16 mouse cellular contexts compared by ENCODE assay signal in genomic region chr11:117422713-117423112, GRCm38 (mm10).
A peak's percentile ranks its signal among the peaks of the same experiment; 100 is the strongest.
DNase-seq lines count a peak whose midpoint lies in the region; ATAC-seq and TF ChIP-seq lines count a peak whose summit lies in the region.
"Had no signal": no experiment of that assay in that cellular context is flagged by ENCODE, and none has a peak within 500 bp of the region (broad histone marks: within the 10 kb centered on the region; RNA-seq: fewer than 3 reads in every experiment).

No protein-coding gene starts in this region.

- no peak overlapping the region for H3K27ac ChIP-seq in forebrain, postnatal 0 days (ENCODE audit: low read depth, low read length)
- H3K27ac ChIP-seq in forebrain, embryonic 10.5 days, result no peak overlapping the region
- H3K27ac ChIP-seq in liver, adult 2 months (replicated peaks; ENCODE audit: insufficient read depth, low read depth, low read length), result no peak overlapping the region
- no peak overlapping the region for H3K27ac ChIP-seq in liver, embryonic 11.5 days (ENCODE audit: low read depth, low read length)
- no peak overlapping the region for H3K27ac ChIP-seq in MEL (ENCODE audit: control insufficient read depth, low read depth, low read length)
- no peak overlapping the region for H3K27ac ChIP-seq in heart, embryonic 12.5 days (ENCODE audit: poor library complexity, severe bottlenecking)
- H3K27ac ChIP-seq: limb, embryonic 13.5 days; midbrain, embryonic 15.5 days; stomach, embryonic 15.5 days had no signal

- TF ChIP-seq POLR2A in liver, adult 2 months (IDR thresholded peaks at IDR 0.05; ENCODE audit: extremely low read depth, insufficient read depth, low read length), result no peak
- no peak for TF ChIP-seq POLR2A in MEL (IDR thresholded peaks at IDR 0.05; ENCODE audit: control insufficient read depth in 1 of 2, insufficient read depth in 1 of 2, low read depth in 1 of 2, low read length in 2 of 2, poor library complexity in 1 of 2)

- no peak overlapping the region for H3K4me2 ChIP-seq in forebrain, postnatal 0 days (ENCODE audit: low read depth)
- no peak overlapping the region for H3K4me2 ChIP-seq in liver, embryonic 11.5 days
- no peak overlapping the region for H3K4me2 ChIP-seq in heart, embryonic 12.5 days
- H3K4me2 ChIP-seq: limb, embryonic 13.5 days; midbrain, embryonic 15.5 days; stomach, embryonic 15.5 days had no signal

- H3K9ac ChIP-seq in forebrain, postnatal 0 days, result no peak overlapping the region
- no peak overlapping the region for H3K9ac ChIP-seq in liver, adult 2 months (ENCODE audit: low read depth, low read length)
- H3K9ac ChIP-seq in liver, embryonic 11.5 days (ENCODE audit: low read depth, low read length), result no peak overlapping the region
- no peak overlapping the region for H3K9ac ChIP-seq in MEL (ENCODE audit: control insufficient read depth, low read depth, low read length, poor library complexity, severe bottlenecking)
- H3K9ac ChIP-seq in heart, embryonic 12.5 days, result no peak overlapping the region
- H3K9ac ChIP-seq: limb, embryonic 13.5 days; midbrain, embryonic 15.5 days; stomach, embryonic 15.5 days had no signal

- no peaks in the 10 kb centered on the region for H3K4me1 ChIP-seq in forebrain, postnatal 0 days (ENCODE audit: insufficient read depth)
- H3K4me1 ChIP-seq in forebrain, embryonic 10.5 days, result peaks cover 45% of the 10 kb centered on the region
- H3K4me1 ChIP-seq in liver, adult 2 months (ENCODE audit: control insufficient read depth, insufficient read depth, low read length), result no peaks in the 10 kb centered on the region
- H3K4me1 ChIP-seq in liver, embryonic 11.5 days (replicated peaks; ENCODE audit: control insufficient read depth, insufficient read depth, low read length), result no peaks in the 10 kb centered on the region
- H3K4me1 ChIP-seq in MEL (ENCODE audit: control insufficient read depth in 1 of 2, insufficient read depth in 2 of 2, low read length in 2 of 2), result no peaks in the 10 kb centered on the region
- H3K4me1 ChIP-seq in heart, embryonic 12.5 days (replicated peaks), result peaks cover 23% of the 10 kb centered on the region

- peak; percentile 43 for TF ChIP-seq RAD21 in MEL (IDR thresholded peaks at IDR 0.05; ENCODE audit: low read depth, low read length)

- H3K79me2 ChIP-seq in liver, adult 2 months (ENCODE audit: control insufficient read depth, insufficient read depth, low read length), result no peaks in the 10 kb centered on the region
- H3K79me2 ChIP-seq in MEL (ENCODE audit: control insufficient read depth, insufficient read depth, low read length, poor library complexity), result no peaks in the 10 kb centered on the region

- no peak for ATAC-seq in forebrain, postnatal 0 days
- no peak for ATAC-seq in liver, embryonic 11.5 days (replicated peaks; ENCODE audit: low FRiP score)
- ATAC-seq in heart, embryonic 12.5 days (ENCODE audit: insufficient number of reproducible peaks, low FRiP score), result no peak
- no peak for ATAC-seq in cerebellum, adult (ENCODE audit: insufficient number of reproducible peaks, low FRiP score, low TSS enrichment)
- ATAC-seq: midbrain, embryonic 15.5 days had no signal

- no peak for DNase-seq in forebrain, postnatal 0 days
- no peak for DNase-seq in forebrain, embryonic 10.5 days (ENCODE audit: extremely low spot score, low spot score)
- DNase-seq in liver, adult 2 months (ENCODE audit: extremely low read depth, low read depth, low spot score), result no peak
- DNase-seq in liver, embryonic 11.5 days (ENCODE audit: low spot score), result no peak
- peak; percentile 17 for DNase-seq in 3T3-L1 (ENCODE audit: low read depth, low spot score)
- DNase-seq in MEL (ENCODE audit: low read depth, low spot score), result peak; percentile 50
- DNase-seq: adrenal gland, postnatal 10 days; cerebellum, postnatal 14 days; kidney, postnatal 36 days; lung, postnatal 4 days had no signal

- TF ChIP-seq EP300 in MEL (IDR thresholded peaks at IDR 0.05; ENCODE audit: low read depth in 1 of 2, low read length in 2 of 2), result no peak

- H3K27me3 ChIP-seq in forebrain, postnatal 0 days (ENCODE audit: insufficient read depth, low read length), result no peaks in the 10 kb centered on the region
- H3K27me3 ChIP-seq in forebrain, embryonic 10.5 days (ENCODE audit: poor library complexity, severe bottlenecking), result peaks cover 24% of the 10 kb centered on the region
- no peaks in the 10 kb centered on the region for H3K27me3 ChIP-seq in liver, adult 2 months (ENCODE audit: control insufficient read depth, insufficient read depth, low read length)
- H3K27me3 ChIP-seq in liver, embryonic 11.5 days (replicated peaks; ENCODE audit: control insufficient read depth, insufficient read depth, low read length), result peaks cover 17% of the 10 kb centered on the region
- peaks cover 3 to 9% of the 10 kb centered on the region in 2 experiments for H3K27me3 ChIP-seq in MEL (ENCODE audit: control insufficient read depth in 1 of 2, insufficient read depth in 2 of 2, low read length in 2 of 2)
- H3K27me3 ChIP-seq in heart, embryonic 12.5 days (replicated peaks), result peaks cover 41% of the 10 kb centered on the region
- H3K27me3 ChIP-seq: limb, embryonic 13.5 days; midbrain, embryonic 15.5 days; stomach, embryonic 15.5 days had no signal

- H3K36me3 ChIP-seq in forebrain, postnatal 0 days (ENCODE audit: insufficient read depth), result no peaks in the 10 kb centered on the region
- no peaks in the 10 kb centered on the region for H3K36me3 ChIP-seq in forebrain, embryonic 10.5 days (replicated peaks)
- no peaks in the 10 kb centered on the region for H3K36me3 ChIP-seq in liver, adult 2 months (ENCODE audit: control insufficient read depth, insufficient read depth, low read length)
- no peaks in the 10 kb centered on the region for H3K36me3 ChIP-seq in liver, embryonic 11.5 days (ENCODE audit: control insufficient read depth, insufficient read depth, low read length)
- no peaks in the 10 kb centered on the region for H3K36me3 ChIP-seq in MEL (ENCODE audit: control insufficient read depth in 1 of 2, insufficient read depth in 2 of 2, low read length in 2 of 2)
- H3K36me3 ChIP-seq in heart, embryonic 12.5 days, result no peaks in the 10 kb centered on the region
- H3K36me3 ChIP-seq: limb, embryonic 13.5 days; midbrain, embryonic 15.5 days; stomach, embryonic 15.5 days had no signal

- TF ChIP-seq CTCF in forebrain, postnatal 0 days (IDR thresholded peaks at IDR 0.05; ENCODE audit: low read depth), result peak; percentile 29; the same call in 1 of the 2 replicates
- peak; percentile 37; the same call in 1 of the 2 replicates for TF ChIP-seq CTCF in liver, adult 2 months (IDR thresholded peaks at IDR 0.05; ENCODE audit: low read depth, low read length)
- TF ChIP-seq CTCF in MEL (IDR thresholded peaks at IDR 0.05 in 2 of 3, conservative IDR thresholded peaks at IDR 0.05 in 1 of 3; ENCODE audit: control insufficient read depth in 1 of 3, insufficient read depth in 1 of 3, low read depth in 2 of 3, low read length in 3 of 3, poor library complexity in 1 of 3, severe bottlenecking in 1 of 3), result peak; percentile 59 to 78 (median 62)

- no peak overlapping the region for H3K4me3 ChIP-seq in forebrain, postnatal 0 days (ENCODE audit: low read depth, low read length)
- H3K4me3 ChIP-seq in forebrain, embryonic 10.5 days, result no peak overlapping the region
- no peak overlapping the region for H3K4me3 ChIP-seq in liver, adult 2 months (ENCODE audit: insufficient read depth, low read depth, low read length)
- H3K4me3 ChIP-seq in liver, embryonic 11.5 days (ENCODE audit: low read depth, low read length), result no peak overlapping the region
- no peak overlapping the region for H3K4me3 ChIP-seq in MEL (ENCODE audit: control insufficient read depth in 1 of 2, insufficient read depth in 1 of 2, low read depth in 2 of 2, low read length in 2 of 2)
- no peak overlapping the region for H3K4me3 ChIP-seq in heart, embryonic 12.5 days
- H3K4me3 ChIP-seq: erythroblast, embryonic 14.5 days; limb, embryonic 13.5 days; midbrain, embryonic 15.5 days; stomach, embryonic 15.5 days had no signal

- WGBS in forebrain, postnatal 0 days, result 91% methylated on average over 6 of the region's 6 CpGs
- WGBS in forebrain, embryonic 10.5 days, result 90% methylated on average over 6 of the region's 6 CpGs
- WGBS in liver, adult 2 months, result 85% methylated on average over 6 of the region's 6 CpGs
- 75% methylated on average over 6 of the region's 6 CpGs for WGBS in liver, embryonic 11.5 days
- 79% methylated on average over 6 of the region's 6 CpGs for WGBS in heart, embryonic 12.5 days

- H3K9me3 ChIP-seq in forebrain, postnatal 0 days (ENCODE audit: low read length), result no peaks in the 10 kb centered on the region
- H3K9me3 ChIP-seq in forebrain, embryonic 10.5 days, result no peaks in the 10 kb centered on the region; the same call in 1 of the 2 replicates
- no peaks in the 10 kb centered on the region for H3K9me3 ChIP-seq in liver, embryonic 11.5 days (ENCODE audit: control insufficient read depth, low read length)
- H3K9me3 ChIP-seq in MEL (replicated peaks; ENCODE audit: insufficient read depth, low read length), result no peaks in the 10 kb centered on the region
- H3K9me3 ChIP-seq in heart, embryonic 12.5 days (replicated peaks), result peaks cover 4% of the 10 kb centered on the region; the same call in 1 of the 2 replicates
- H3K9me3 ChIP-seq: limb, embryonic 13.5 days; midbrain, embryonic 15.5 days; stomach, embryonic 15.5 days had no signal

TF ChIP-seq in MEL, 35 proteins besides CTCF, POLR2A, EP300 and RAD21 (continues in another document):
- TF ChIP-seq USF2 (IDR thresholded peaks at IDR 0.05; ENCODE audit: borderline replicate concordance in 1 of 2, insufficient read depth in 1 of 2, low read depth in 1 of 2, low read length in 2 of 2) (no peak), CHD2 (IDR thresholded peaks at IDR 0.05; ENCODE audit: low read length) (no peak), SMC3 (IDR thresholded peaks at IDR 0.05; ENCODE audit: low read depth, low read length) (peak; percentile 27; the same call in 1 of the 2 replicates), ELF1 (IDR thresholded peaks at IDR 0.05; ENCODE audit: low read depth, low read length) (no peak), NRF1 (IDR thresholded peaks at IDR 0.05; ENCODE audit: insufficient read depth, low read depth, low read length, poor library complexity, severe bottlenecking) (no peak), KAT2A (conservative IDR thresholded peaks at IDR 0.05; ENCODE audit: low read depth, low read length) (no peak), POLR2AphosphoS5 (IDR thresholded peaks at IDR 0.05; ENCODE audit: borderline replicate concordance, low read depth, low read length) (no peak), MXI1 (IDR thresholded peaks at IDR 0.05; ENCODE audit: low read depth, low read length) (no peak), GATA1 (IDR thresholded peaks at IDR 0.05; ENCODE audit: low read depth, low read length) (0 out of 2 replicates have a peak, but pooled peaks have one; percentile 15), MYB (IDR thresholded peaks at IDR 0.05; ENCODE audit: low read depth, low read length) (no peak), MYC (IDR thresholded peaks at IDR 0.05; ENCODE audit: low read depth, low read length) (no peak), E2F4 (IDR thresholded peaks at IDR 0.05; ENCODE audit: borderline replicate concordance, low read depth, low read length) (no peak), ZC3H11A (IDR thresholded peaks at IDR 0.05; ENCODE audit: low read depth, low read length) (peak; percentile 20; the same call in 1 of the 2 replicates), TCF12 (IDR thresholded peaks at IDR 0.05; ENCODE audit: low read depth, low read length) (no peak)

Comparison
In these comparisons a context has a peak if more than half of its experiments do, and no peak if none do; other contexts are left out.
1. DNase-seq: peak in 3T3-L1 (single experiment) and MEL (single experiment); none in forebrain, postnatal 0 days (single experiment), forebrain, embryonic 10.5 days (single experiment), liver, adult 2 months (single experiment) and liver, embryonic 11.5 days (single experiment).
2. Peak in every context shown above with its lines, with median percentiles within 50 percentile points of each other: CTCF ChIP-seq.